Mouse (Mus musculus): ENCODE results near the gene 1700013G24Rik. TPM values are rescaled to one million over a fixed set of nuclear protein-coding genes. Genes with fewer than 3 reads are reported as not detected.
"Not testable (repeated sequence)": the region's sequence is repeated elsewhere in the genome, so short reads cannot be mapped to it uniquely, and the experiment has no call there.

1700013G24Rik gene
- not detected in 2 replicates for polyA plus RNA-seq (2015; fragmentation: Nextera tagmentation; extraction: Ambion mirVana)

DNA sequence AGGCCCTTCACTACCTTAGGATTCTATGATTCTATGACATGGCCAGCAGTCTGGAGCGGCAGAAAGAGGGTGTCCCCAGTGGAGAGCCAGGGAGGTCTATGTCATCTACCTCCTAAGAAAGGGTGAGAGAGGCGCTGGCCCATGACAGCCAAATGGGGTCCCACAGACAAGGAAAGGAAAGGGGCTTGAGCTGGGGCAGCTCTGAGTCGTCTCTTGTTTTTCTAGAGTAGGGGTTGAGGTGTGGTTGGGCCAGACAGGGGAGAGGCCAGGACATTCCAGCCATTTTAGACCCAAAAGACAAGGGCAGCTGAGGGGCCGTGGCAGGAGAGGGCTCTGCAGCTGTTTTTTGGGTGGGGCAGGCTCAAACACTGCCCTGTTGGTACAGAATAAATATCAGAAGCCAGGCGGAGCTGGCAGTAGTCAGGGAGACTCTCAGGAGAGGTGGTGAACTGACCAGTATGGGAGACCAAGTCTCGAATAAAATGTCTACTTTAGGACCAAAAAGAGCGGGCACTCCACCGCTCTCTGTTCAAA, at the start of gene 1700013G24Rik:
Gene 1700013G24Rik, plus strand, starts transcription at position 51 of the 534 bp plus-strand sequence.
- Histone ChIP-seq H3K4me1 (replicated peaks) (peaks cover 6% of the 10 kb centered on the region), H3K27ac (replicated peaks) (no peak within 1 kb of the TSS), H3K9ac (no peak within 1 kb of the TSS), H3K4me3 (no peak within 1 kb of the TSS), H3K36me3 (no peaks in the 10 kb centered on the region), H3K27me3 (no peaks in the 10 kb centered on the region), H3K9me3 (no peaks in the 10 kb centered on the region), H3K4me2 (no peak within 1 kb of the TSS)
- no peak for ATAC-seq (ENCODE audit: low FRiP score, low read depth)
- WGBS = 83% methylated on average over 8 of the region's 8 CpGs

DNA sequence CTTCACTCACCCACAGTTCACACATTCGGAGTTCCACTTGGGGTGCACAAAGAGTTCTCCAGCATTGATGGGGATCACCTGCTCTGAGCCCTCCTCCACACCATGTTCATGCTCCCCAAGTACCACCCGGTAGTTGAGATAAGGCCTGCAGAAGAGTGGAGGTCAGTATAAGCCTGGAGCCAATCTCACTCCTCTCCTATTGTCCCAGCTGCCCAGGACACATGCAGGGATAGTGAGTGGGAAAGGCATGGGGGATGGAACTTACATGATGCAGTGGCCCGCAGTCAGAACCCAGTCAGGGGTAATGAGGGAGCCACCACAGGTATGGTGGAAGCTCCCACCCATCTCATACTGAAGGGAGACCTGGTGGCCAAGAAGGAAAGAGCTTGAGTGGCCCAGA, 47.5 kb upstream of the 1700013G24Rik start:
- ATAC-seq (ENCODE audit: low FRiP score, low read depth) = no peak
- H3K4me3 ChIP-seq = no peak overlapping the region
- H3K9me3 ChIP-seq = no peaks in the 10 kb centered on the region
- H3K4me2 ChIP-seq = no peak overlapping the region
- no peaks in the 10 kb centered on the region for H3K27me3 ChIP-seq
- 97% methylated on average over 3 of the region's 3 CpGs for WGBS
- no peaks in the 10 kb centered on the region for H3K4me1 ChIP-seq (replicated peaks)
- H3K36me3 ChIP-seq = no peaks in the 10 kb centered on the region
- no peak overlapping the region for H3K27ac ChIP-seq (replicated peaks)
- no peak overlapping the region for H3K9ac ChIP-seq

DNA sequence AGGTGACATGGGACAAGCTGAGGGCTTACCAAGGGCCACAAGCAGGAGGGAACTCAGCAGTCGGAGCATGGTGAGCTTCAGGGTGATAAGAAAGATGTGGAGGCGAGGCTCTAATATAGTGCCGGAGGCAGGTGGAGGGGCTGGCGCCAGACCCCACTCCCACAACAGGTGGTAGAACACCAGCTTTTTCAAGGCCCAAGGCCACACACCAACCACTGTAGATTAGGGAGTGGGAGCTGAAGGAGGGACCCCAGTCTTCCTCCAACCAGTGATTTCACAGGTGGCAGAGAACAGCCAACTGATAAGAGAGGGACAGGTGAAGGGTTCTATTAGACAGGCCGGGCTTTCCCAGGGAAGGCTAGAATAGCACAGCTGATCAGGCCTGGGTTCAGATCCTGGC, 43.4 kb upstream of the 1700013G24Rik start, which contains the start of gene Cela3a:
Gene Cela3a, minus strand, starts transcription at position 101 of the 400 bp plus-strand sequence.
- H3K36me3 ChIP-seq = no peaks in the 10 kb centered on the region
- WGBS = 93% methylated on average over 5 of the region's 5 CpGs
- no peak within 1 kb of the TSS for H3K4me2 ChIP-seq
- no peaks in the 10 kb centered on the region for H3K4me1 ChIP-seq (replicated peaks)
- H3K9ac ChIP-seq = no peak within 1 kb of the TSS
- no peak for ATAC-seq (ENCODE audit: low FRiP score, low read depth)
- no peak within 1 kb of the TSS for H3K27ac ChIP-seq (replicated peaks)
- H3K9me3 ChIP-seq = no peaks in the 10 kb centered on the region
- no peak within 1 kb of the TSS for H3K4me3 ChIP-seq
- no peaks in the 10 kb centered on the region for H3K27me3 ChIP-seq

DNA sequence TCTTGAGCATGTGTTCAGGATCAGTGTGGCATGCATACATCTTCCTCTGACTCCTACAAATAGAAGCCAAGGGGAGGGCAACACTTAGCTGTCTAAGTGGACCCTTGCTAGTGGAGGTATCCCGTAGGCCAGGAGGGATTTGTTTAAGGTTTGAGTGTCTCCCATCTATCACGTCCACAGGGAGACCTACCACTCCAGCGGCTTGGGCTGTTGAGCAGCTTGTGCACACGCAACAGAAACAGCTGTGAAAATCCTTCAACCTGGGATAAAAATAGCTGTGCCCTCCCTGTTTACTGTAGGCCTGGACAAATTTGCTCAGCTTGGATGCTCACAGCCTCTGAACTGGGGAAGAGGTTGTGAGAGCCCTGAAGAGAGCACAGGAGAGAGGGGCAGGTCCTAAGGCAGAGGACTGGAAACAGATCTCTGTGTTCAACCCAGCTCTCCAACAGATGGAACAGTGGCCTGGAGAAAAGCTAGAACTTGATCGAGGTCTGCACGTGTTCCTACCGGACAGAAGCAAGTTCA, 40.8 kb upstream of the 1700013G24Rik start:
- not testable (repeated sequence) for H3K4me1 ChIP-seq (replicated peaks); H3K27ac ChIP-seq (replicated peaks); H3K4me3 ChIP-seq; ATAC-seq (ENCODE audit: low FRiP score, low read depth); H3K27me3 ChIP-seq; H3K4me2 ChIP-seq; H3K9ac ChIP-seq; H3K9me3 ChIP-seq; H3K36me3 ChIP-seq
- 92% methylated on average over 7 of the region's 7 CpGs for WGBS

DNA sequence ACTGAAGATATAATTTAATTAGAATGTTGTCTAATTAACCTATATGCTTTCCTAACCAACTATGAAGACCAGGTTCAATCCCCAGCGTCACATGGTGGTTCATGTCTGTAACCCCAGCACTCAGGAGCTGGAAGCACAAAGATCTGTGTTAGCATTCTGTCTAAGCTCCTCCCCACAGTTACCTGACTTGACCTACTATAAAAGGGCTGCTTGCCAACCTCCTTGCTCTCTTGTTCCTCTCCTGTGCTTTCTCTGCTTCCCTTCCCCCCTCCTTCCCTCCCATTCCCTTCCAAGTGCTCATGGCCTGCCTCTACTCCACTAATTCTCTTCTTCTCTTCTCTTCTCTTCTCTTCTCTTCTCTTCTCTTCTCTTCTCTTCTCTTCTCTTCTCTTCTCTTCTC, 38.1 kb upstream of the 1700013G24Rik start:
- Histone ChIP-seq H3K4me2 (no peak overlapping the region), H3K4me3 (no peak overlapping the region), H3K9me3 (no peaks in the 10 kb centered on the region), H3K27ac (replicated peaks) (no peak overlapping the region), H3K4me1 (replicated peaks) (no peaks in the 10 kb centered on the region), H3K27me3 (no peaks in the 10 kb centered on the region), H3K36me3 (no peaks in the 10 kb centered on the region), H3K9ac (no peak overlapping the region)
- WGBS = 77% methylated on average over 1 of the region's 1 CpGs
- no peak for ATAC-seq (ENCODE audit: low FRiP score, low read depth)

GRCm38 (mm10) chr4:137417712-137418564, 35.1 kb upstream of the 1700013G24Rik start:
- H3K4me1 ChIP-seq (replicated peaks) = no peaks in the 10 kb centered on the region
- no peaks in the 10 kb centered on the region for H3K9me3 ChIP-seq
- 80% methylated on average over 11 of the region's 11 CpGs for WGBS
- no peak overlapping the region for H3K9ac ChIP-seq
- H3K27ac ChIP-seq (replicated peaks) = no peak overlapping the region
- H3K27me3 ChIP-seq = no peaks in the 10 kb centered on the region
- no peak overlapping the region for H3K4me3 ChIP-seq
- H3K36me3 ChIP-seq = no peaks in the 10 kb centered on the region
- ATAC-seq (ENCODE audit: low FRiP score, low read depth) = no peak
- no peak overlapping the region for H3K4me2 ChIP-seq

DNA sequence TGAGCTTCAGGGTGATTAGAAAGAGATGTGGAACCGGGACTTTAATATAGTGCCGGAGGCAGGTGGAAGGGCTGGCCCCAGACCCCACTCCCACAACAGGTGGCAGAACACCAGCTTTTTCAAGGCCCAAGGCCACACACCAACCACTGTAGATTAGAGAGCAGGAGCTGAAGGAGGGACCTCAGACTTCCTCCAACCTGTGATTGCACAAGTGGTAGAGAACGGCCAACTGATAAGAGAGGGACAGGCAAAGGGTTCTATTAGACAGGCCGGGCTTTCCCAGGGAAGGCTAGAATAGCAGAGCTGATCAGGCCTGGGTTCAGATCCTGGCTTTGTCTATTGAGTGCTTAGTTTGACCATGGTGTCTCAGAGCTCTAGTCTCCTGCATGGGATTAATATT, 22.6 kb upstream of the 1700013G24Rik start, which contains the start of gene Cela3b:
Gene Cela3b, minus strand, starts transcription at position 39 of the 400 bp plus-strand sequence.
- 94% methylated on average over 4 of the region's 4 CpGs for WGBS
- H3K4me2 ChIP-seq = no peak within 1 kb of the TSS
- no peak within 1 kb of the TSS for H3K9ac ChIP-seq
- H3K9me3 ChIP-seq = no peaks in the 10 kb centered on the region
- H3K36me3 ChIP-seq = no peaks in the 10 kb centered on the region
- H3K27ac ChIP-seq (replicated peaks) = no peak within 1 kb of the TSS
- no peak for ATAC-seq (ENCODE audit: low FRiP score, low read depth)
- no peaks in the 10 kb centered on the region for H3K27me3 ChIP-seq
- H3K4me1 ChIP-seq (replicated peaks) = no peaks in the 10 kb centered on the region
- H3K4me3 ChIP-seq = no peak within 1 kb of the TSS

DNA sequence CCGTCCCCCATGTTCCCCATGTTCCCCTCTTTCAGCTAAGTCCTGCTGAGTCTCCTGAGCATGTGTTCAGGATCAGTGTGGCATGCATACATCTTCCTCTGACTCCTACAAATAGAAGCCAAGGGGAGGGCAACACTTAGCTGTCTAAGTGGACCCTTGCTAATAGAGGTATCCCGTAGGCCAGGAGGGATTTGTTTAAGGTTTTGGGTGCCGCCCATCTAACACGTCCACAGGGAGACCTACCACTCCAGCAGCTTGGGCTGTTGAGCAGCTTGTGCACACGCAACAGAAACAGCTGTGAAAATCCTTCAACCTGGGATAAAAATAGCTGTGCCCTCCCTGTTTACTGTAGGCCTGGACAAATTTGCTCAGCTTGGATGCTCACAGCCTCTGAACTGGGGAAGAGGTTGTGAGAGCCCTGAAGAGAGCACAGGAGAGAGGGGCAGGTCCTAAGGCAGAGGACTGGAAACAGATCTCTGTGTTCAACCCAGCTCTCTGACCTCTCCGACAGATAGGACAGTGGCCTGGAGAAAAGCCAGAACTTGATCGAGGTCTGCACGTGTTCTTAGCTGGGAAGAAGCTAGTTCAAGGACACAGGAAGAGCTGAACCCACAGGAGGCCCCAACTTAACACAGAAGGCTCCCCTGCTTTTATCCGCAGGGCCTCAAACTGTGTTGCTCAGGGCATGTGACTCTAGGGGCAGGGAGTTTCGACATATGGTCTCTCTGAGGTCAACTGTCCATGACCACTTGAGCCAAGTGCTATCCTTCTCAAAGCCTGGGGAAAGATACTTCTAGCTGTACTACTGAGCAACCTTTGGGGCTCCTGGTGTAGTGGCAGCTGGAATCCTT, 20.2 kb upstream of the 1700013G24Rik start:
- WGBS = 78% methylated on average over 10 of the region's 10 CpGs
- not testable (repeated sequence) for H3K27me3 ChIP-seq; H3K4me2 ChIP-seq; H3K27ac ChIP-seq (replicated peaks); H3K4me3 ChIP-seq; H3K9ac ChIP-seq; H3K36me3 ChIP-seq; H3K4me1 ChIP-seq (replicated peaks); H3K9me3 ChIP-seq; ATAC-seq (ENCODE audit: low FRiP score, low read depth)

- Histone ChIP-seq H3K4me2 (no peak overlapping the region), H3K36me3 (no peaks in the 10 kb centered on the region), H3K27ac (replicated peaks) (no peak overlapping the region), H3K27me3 (no peaks in the 10 kb centered on the region), H3K9me3 (no peaks in the 10 kb centered on the region), H3K4me1 (replicated peaks) (no peaks in the 10 kb centered on the region), H3K9ac (no peak overlapping the region), H3K4me3 (no peak overlapping the region)
- WGBS = 91% methylated on average over 8 of the region's 8 CpGs
- no peak for ATAC-seq (ENCODE audit: low FRiP score, low read depth)
These were observed 16.0 kb upstream of the 1700013G24Rik start for GRCm38 (mm10) chr4:137436979-137437669.

DNA sequence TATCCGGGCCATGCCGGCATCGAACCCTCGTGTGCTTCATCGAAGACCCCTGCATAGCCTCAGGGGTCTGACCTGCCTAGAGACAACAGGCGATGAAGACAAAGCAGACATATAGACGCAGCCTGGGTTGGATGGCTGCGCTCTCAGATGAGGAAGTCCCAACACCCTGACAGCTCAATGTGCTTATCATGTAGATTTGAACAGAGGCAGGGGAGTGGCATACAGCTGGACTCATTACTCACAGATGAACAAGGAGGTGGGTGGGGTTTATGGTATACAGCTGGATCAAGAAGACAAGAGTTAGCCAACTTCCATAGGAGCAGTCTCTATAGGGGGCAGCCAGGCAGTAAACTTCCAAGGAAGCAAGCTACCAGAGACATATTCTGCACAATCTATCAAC, 14.2 kb upstream of the 1700013G24Rik start:
- H3K9ac ChIP-seq = no peak overlapping the region
- 94% methylated on average over 8 of the region's 8 CpGs for WGBS
- no peak for ATAC-seq (ENCODE audit: low FRiP score, low read depth)

GRCm38 (mm10) chr4:137441332-137441731, 11.8 kb upstream of the 1700013G24Rik start:
- WGBS = 84% methylated on average over 4 of the region's 4 CpGs
- Histone ChIP-seq H3K27ac (replicated peaks) (no peak overlapping the region), H3K4me1 (replicated peaks) (peaks cover 3% of the 10 kb centered on the region; the same call in 1 of the 2 replicates), H3K4me2 (no peak overlapping the region), H3K36me3 (no peaks in the 10 kb centered on the region), H3K27me3 (no peaks in the 10 kb centered on the region), H3K9ac (no peak overlapping the region), H3K4me3 (no peak overlapping the region), H3K9me3 (no peaks in the 10 kb centered on the region)
- no peak for ATAC-seq (ENCODE audit: low FRiP score, low read depth)

More for the DNA sequence above, 14.2 kb upstream of the 1700013G24Rik start:
- Histone ChIP-seq H3K4me1 (replicated peaks) (peaks cover 2% of the 10 kb centered on the region; the same call in 1 of the 2 replicates), H3K4me3 (no peak overlapping the region), H3K36me3 (no peaks in the 10 kb centered on the region), H3K9me3 (no peaks in the 10 kb centered on the region), H3K27me3 (no peaks in the 10 kb centered on the region), H3K4me2 (no peak overlapping the region), H3K27ac (replicated peaks) (no peak overlapping the region)

Data from hindbrain, embryonic 15.5 days (tissue).